Mouse (Mus musculus) left cerebral cortex, adult 18-20 months (tissue): ENCODE data around the gene Lmx1b. TPM values are rescaled to one million over a fixed set of nuclear protein-coding genes. Genes with fewer than 3 reads are reported as not detected.

Source experiments
- DNase-seq, 2 experiments: peaks; one replicate each; pipeline ENCODE4 v3.0.0; 2021 to 2022; ENCODE audit warnings: low spot score in 2 of 2, mixed read lengths in 1 of 2
- long read RNA-seq, 2 experiments: library from polyadenylated mRNA; stranded (forward); transcript quantifications; one replicate each; pipeline ENCODE4 v2.0.0; 2021
- total RNA-seq, 2 experiments: library from RNA; stranded (reverse); gene quantifications; 2 replicates each; pipeline ENCODE4 v1.2.3; 2021

Lmx1b gene
- total RNA-seq, result under 1 TPM; 0.14 to 0.60 TPM
- long read RNA-seq, experiment 1, partial matches to known transcripts, result 0 of 1 reads
- long read RNA-seq, experiment 1, other reads (novel, unspliced or antisense), result 1 of 1 reads
- long read RNA-seq, experiment 2, result 0 reads

DNA sequence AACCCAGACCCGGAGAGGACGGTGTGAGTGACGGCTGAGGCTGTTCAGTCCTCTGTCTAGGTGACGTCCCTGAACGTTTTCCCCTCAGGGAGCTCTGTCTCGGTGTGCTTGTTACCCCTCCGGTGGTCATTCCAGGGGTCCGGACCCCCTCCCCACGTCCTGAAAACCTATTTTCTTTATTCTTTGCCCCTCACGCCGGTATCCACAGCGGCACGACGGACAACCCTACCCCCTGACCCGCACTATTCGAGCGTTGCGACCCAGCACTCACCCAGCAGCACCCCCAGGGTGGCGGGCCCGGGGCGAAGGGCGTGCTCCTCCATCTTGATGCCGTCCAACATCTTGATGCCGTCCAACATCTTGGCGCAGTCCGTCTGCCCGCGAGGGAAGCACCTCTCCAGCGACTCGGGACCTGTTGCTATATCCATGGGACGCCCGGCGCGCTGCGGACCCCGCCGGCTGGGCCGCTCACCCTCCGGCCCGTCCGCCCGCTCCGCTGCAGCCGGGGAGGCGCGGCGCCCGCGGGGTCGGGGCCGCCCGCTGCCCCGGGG is at the start of gene Lmx1b:
TSS of gene Lmx1b (minus strand) at position 341 of the 551 bp plus-strand sequence.
- DNase-seq, result no peak

DNA sequence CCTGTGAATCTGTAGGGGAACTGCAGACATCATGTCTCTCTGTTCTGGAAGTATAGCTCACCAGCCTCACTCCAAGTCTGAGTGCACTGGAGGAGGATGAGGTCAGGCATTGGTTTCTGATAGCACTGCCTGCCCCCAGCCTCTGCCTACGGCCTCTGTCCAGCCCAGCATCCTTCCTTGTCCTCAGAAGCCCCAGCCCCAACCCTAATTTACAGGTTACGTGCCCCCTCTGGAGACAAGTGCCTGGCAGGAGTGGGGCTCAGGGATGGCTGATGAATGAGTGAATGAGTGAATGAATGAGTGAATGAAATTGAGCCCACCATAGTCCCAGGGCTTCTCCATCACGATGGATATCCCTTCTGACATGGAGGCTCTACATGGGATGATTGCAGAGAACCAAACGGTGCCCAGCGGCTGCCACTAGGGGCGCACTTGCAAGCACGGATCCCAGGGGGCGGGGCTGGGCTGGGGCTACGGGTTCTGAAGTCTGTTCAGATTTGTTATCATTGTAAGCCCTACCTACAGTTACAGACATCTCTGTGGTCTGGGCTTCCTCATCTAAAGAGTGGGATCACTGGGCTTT is 49.7 kb upstream of the Lmx1b start:
- peak in 1 of 2 experiments; percentile 17 for DNase-seq

DNA sequence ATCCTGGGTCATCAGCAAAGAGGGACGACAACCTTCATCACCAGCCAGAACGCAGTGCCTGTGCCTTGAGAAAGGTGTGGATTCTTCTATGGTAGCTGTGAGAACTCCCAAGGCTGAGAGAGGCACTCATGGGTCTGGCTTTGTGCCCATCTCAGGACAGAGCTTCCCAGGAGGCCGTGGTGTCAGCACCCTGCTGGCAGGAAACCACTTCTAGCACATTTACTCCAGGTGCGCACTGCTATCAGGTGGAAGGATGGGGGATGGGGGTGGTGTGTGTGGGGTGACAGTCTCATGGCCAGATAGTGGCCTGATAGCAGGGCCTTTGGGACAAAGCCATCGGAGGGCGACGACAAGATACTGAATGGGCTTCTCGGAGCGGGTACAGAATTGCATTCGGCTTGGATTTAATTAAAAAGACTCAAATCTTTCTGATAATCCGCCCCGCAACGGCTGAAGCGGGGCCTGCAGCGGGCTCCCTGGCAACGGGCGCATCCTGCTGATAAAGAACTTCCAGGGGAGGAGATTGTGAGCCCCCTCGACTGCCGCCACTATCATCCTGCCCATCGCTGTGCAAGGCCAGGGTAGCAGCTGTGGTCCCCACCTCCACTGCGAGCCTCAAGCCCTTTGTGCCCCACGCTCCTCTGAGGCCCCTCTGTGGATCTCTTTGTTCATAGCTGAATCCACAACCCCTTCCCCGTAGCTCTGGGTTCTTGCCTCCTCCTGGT is 49.0 kb upstream of the Lmx1b start:
- no peak for DNase-seq

DNA sequence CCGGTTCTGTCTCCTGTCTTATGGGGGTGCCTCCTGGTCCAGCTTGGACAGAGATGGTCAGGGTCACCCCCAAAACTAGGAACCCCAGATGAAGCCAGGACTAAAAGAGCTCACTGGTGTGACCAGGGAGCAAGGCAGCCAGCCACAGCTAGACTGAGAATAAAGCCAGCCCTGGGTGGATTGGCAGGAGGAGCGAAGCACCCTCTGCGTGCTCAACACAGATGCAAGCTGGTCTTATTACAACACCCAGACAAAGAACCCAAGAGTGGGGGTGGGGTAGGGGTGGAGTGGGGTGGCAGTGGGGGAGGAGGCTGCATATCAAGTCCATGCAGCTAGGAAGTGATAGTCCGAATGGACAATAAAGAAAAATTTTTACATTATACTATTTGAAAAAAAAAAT is 43.3 kb upstream of the Lmx1b start:
- no peak for DNase-seq

DNA sequence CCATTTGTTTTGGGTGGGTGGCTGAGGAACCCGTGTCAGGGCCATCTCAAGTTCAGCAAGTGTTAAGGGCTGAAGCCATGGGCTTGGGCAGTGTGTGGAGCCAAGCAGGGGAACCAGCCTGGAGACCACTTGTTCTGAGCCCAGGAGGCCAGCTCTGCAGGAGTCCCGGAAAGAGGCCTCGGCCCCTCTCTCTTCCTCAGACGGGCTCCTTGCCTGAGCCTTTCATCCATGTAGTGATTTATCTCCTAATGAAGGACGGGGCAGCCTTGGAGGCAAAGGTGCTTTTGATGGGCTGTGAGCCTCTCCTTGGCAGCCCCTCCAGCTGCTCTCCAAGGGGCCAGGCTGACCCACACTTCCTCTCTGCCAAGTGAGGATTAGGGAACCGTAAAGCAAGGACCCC is 42.8 kb upstream of the Lmx1b start:
- DNase-seq, result no peak

DNA sequence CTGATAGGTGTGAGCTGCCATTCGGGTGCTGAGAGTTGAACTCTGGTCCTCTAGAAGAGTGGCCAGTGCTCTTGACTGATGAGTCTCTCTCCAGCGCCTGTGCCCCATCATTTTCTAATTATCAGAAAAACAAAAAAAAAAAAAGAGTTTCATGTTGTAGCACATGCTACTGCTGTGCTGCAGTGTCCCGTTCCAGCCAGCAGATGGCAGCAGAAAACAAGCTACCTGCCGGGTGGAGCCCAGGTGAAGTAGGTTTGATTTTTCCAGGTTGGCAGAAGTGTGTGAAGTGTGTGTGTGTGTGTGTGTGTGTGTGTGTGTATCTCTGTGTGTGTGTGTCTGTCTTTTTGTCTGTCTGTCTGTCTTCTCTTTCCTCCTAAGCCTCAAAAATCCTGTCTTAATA is 41.9 kb upstream of the Lmx1b start:
- peak; percentile 58 to 70 for DNase-seq

DNA sequence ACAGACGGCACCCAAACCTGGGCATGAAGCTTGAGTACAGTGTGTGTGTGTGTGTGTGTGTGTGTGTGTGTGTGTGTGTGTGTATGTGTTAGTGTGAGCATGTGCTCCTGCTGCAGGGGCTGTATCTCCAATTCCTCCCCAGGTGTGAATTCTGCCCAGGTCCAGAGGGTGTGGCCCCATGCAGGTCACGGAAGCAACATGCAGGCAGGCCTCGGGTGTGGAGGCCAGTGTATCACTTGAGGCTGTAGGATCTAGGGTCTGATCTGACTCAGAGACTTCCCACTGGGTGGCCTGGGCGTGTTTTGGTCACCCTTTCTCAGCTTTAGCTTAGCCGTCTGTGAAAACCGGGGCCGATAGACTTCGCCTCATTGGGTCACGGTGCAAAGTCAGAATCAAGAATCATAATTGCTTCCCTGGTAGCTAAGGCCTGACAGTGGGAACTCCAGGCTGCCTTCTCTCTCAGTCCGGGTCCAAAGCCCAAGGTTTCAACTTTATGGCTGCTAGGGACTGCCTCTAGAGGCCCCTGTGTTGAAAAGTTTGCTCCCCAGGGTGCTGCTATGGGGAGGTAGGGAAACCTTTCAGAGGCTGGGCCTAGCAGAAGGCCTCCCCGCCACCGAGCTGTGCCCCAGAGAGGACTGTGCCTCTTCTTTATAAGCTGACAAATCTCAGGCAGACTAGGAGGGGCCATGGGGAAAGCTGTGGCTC is 38.8 kb upstream of the Lmx1b start:
- DNase-seq, result no peak

DNA sequence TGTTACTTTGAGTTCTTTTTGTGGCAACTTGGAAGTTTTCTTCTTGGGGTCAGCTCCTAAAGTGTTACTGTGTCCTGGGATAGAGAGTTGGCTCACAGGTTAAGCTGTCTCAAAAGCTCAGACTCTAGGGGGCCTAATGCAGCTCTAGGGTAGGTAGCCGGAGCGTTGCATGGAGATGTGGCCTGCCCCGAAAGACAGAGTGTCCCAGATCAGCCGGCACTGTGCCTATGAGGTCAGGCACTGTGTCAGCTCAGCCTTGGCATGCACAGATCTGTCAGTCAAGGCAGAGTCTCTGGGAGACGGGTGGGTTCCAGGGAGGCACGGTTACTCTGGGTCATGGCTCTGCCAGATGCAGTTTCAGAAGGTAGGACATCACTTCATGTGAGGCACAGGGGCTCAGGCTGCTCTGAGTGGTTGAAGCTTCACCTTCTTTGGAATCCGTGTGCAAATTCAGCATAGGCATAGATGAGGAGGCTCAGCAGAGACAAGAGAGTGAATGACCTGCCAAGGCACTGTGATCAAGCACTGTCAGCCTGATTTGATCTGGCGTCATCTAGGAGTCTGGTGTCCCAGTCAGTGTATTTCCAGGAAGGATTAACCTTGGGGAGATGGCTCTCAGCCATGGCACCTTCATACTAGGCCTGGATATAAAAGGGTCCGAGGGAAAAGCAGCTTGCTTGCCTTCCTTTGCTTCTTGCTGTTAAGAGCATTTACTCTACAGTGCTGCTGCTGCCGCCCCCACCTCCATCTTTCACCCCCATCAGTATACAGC is 32.6 kb upstream of the Lmx1b start:
- DNase-seq, result no peak

DNA sequence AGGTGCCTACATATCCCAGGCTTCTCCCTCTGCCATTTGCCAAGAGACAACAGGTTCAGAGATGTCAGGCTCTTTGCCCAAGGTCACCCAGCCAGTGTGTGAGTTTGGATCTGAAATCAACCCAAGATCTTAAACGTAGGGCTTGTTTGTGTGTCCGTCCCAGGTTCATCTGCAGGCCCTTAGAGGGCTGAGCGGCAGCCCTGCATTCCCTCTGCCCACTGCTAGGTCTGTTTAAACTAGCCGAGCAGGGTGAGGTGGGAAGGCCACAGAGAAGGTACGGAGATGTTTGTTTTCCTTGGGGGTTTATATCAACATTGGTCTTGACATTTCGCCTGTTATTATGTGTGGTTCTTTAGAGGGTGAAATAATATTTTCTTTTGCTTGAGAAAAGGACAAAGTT is 28.4 kb upstream of the Lmx1b start:
- DNase-seq, result no peak

DNA sequence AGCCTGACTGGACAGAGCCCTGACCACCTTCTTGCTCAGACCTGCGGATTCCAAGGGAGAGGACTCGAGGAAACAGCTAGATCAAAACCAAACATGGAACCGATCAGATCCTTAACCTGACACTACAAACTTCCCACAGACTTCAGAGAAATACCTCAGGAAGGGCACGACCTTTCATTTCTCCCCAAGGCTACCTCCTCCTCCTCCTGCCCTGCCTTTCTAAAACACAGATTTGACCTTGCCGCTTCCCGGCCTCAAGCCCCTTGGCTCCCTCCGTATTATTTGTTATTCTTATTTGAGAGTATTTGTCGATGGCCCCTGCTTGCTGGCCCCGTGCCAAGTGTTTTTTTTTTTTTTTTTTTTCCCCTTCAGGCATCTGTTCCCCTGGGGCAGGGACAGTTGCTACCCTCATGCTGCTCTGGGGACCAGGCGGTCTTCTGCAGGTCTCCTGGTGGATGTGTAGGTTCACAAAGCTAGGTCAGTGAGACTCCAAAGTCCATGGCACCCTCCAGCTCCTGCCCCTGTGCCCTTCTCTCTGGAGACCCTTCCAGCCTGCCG is 26.2 kb upstream of the Lmx1b start:
- DNase-seq, result no peak

DNA sequence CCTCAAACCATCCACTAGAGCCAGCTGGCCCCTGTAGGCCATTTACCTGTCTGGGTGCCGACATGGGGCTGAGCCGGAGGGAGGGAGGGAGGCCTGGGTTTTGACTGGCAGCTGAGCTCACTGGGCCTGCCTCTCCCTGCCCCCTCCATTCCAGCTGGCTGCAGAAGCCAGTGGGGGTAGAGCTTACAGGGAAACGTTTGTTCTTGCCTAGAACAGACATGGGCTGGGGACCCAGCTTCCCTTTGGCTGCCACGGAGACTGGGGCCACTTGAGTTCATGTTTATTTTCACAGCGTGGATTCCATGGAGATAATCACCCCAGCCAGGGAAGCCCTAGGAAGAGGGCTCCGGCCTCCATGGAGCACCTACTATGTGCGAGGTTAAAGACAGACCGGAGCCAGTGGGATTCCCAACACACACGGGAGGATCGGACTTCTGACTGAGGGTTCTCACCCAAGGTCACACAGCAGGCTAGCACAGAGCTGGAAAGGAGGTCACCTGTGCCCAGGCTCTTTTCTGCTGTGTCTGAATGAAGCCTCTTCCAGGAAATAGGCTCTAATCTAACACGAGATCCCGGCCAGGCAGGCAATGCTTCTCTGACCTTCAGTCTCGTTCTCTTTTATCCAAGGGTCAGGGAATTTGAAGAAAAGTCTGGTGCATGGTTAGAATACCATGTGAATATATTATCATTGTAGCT is 25.2 kb upstream of the Lmx1b start:
- DNase-seq, result no peak

DNA sequence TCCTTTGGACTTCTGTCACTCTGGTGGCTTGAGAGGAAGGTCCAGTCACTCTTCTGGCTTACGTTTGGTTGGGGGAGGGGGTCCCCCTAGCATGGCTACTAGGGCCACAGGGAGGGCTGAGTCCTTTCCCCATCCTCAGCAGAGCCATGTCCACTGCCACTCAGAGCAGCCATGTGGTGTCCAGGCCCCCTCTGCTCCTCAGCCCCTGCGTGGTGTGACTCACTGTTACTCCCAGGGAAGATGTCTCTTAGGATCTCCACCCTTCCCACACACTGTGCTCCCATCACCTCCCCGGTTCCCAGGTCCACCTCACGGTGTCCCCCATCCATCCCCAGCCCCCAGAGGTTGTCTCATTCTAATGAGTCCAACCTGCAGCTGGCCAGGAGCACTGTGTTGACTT is 24.4 kb upstream of the Lmx1b start:
- DNase-seq, result no peak

DNA sequence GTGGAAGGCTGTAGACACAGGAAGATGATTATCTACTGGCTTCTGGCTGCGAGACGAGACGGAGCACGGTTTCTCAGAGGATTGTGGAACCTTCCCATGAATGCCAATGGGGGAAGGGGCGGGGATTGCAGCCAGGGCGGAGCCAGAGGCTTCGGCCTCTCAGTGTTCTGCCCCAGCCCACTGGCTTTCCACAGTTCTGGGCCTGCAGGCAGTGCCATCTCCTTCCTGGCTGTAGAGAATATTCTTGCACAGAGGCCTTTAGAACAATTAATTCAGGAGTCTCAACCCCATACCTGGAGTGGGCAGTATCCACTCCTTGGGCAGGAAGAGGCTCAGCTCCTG is 18.9 kb upstream of the Lmx1b start:
- no peak for DNase-seq

DNA sequence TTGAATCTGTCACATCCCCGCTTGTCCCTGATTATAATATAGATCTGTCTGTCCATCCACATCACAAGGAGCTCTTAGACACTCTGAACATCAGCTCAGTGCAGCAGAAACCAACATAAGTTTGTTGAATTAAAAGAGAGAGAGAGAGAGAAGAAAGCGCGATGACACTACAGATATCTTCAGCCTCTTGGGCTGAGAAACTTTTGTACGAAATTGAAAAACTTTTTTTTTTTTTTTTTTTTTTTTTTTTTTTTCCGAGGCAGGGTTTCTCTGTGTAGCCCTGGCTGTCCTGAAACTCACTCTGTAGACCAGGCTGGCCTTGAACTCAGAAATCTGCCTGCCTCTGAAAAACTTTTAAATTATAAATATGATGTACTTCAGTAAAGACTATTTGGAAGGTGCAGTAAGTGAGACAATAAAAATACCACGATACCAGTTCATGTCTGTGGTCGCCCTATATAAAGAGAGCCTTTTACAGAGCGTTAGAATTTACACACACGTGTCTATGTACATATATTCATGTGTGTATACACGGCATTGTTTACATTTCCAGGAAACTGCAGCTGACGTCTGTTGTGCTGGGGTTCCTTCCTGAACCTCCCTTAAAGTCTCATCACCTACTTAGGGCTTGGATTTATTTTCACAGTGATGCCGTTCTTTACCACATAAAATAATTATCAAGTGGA is 18.4 kb upstream of the Lmx1b start:
- no peak for DNase-seq

DNA sequence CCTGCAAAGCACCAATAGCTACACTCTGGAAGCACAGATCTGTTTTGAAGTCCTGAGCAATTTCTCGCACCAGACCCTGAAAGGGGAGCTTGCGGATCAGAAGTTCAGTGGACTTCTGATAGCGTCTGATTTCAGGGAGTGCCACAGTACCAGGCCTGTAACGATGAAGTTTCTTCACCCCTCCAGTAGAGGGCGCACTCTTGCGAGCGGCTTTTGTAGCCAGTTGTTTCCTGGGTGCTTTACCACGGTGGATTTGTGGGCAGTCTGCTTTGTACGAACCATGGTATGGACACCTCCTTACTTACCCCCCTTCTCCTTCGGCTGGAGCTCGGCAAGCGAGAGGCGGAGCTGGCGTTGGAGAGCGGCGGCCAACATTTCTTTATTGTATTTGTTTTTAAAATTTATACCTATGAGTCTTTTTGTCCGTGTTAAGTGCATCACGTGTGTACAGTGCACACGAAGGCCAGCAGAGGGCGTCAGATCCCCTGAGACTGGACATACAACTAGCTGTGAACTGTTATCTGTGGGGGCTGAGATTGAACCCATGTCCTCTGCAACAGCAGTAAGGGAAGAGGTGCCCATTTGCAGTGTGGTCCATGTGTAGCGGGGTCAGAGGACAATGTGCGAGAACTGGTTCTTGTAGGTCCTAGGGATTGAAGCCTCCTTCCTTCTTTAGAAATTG is 12.3 kb upstream of the Lmx1b start:
- DNase-seq, result no peak

DNA sequence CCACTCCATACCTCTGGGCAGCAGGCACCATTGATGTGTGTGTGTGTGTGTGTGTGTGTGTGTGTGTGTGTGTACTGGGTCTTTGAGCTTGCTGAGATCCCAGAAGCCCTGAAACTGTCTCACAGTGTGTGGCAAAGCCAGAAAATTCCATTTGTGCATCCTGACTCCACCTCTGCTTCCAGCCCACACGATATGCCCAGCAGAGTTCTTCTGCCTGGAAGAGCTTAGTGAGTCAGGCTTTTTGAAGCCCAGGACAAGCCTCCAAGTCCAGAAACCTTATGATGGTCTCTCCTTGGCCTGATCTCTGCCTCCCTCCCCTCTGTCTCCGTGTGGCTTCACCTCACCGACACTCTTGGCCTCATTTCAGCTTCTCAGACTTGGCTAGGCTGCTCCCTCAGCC is 9.1 kb upstream of the Lmx1b start:
- no peak for DNase-seq

DNA sequence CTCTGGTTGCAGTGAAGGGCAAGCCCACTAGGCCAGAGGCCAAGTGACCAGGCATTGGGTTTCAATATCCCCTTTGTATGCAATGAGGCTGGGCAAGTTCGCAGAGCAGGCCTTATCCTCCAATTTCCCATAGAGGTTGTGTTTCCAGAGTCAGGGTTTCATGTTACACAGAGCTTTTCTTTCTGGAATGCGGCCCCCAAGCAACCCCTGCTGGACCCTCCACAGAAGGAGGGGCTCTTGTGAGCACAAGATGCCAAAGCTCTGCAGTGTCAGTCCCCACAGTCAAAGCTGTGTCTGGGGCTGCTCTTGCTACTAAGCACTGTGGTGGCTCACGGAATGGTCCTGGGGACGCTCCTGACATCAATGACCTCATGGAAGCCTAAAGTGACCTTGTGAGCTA is 8.6 kb upstream of the Lmx1b start:
- no peak for DNase-seq

DNA sequence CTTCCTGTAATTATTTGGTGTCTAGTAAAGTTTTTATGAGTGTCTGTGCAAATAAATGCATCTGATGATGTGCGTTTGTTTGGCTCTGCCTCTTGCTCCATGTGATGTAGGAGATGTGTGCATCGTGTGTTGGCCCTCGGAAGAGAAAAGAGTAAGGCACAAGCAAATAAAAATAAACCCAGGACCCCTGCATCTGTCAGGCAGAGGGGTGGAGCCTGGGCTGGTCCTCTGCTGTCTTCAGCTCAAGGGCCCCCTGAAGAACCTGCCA is 5.9 kb upstream of the Lmx1b start:
- no peak for DNase-seq

DNA sequence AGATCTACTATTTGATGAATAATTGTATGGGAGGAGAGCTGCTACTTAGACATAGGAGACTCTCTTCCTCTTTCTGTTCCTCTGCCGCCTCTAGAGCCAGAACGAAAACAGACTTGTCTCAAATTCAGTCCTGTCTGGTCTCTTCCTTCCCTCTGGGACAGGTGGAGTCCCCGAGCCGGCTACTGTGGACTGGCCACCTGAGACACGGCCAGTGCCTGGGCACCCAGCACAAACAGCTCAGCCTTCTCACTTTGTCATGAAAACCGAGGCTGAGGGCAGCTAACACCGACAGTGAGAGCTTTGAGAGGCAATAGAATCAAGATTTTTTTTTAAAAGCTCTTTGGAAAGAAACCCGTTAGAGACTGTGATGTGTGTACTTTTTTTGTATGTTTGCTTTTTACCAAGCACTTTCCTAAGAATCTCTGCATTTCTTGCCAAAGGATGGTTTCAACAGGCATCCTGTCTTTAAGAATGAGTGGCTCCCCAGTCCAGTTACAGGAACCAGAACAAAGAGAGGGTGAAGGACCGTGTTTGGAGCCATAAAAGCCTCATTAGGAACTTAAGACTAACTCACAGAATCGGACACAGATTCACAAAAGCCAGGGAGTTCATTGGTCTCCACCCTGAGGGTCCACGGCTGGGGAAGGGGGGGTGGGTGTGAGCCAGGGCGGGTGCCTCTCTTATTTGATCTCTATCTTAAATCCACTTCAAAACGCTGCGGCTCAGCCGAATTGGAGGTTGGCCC is 5.4 kb upstream of the Lmx1b start:
- DNase-seq, result no peak
